Mouse (Mus musculus) embryo, embryonic 9.5 days (tissue): ENCODE data around the gene Trhr2.

Experiments
- DNase-seq: peaks from one replicate; pipeline ENCODE4 v3.0.0-alpha.2; 2017; ENCODE audit errors: extremely low spot score

The Trhr2 gene

GRCm38 (mm10) chr8:122355642-122356606, 4.6 kb downstream of the Trhr2 start:
- no peak for DNase-seq

GRCm38 (mm10) chr8:122354157-122354556, 6.4 kb downstream of the Trhr2 start:
- no peak for DNase-seq

- DNase-seq, result no peak
Observed at GRCm38 (mm10) chr8:122350309-122351089, 10.0 kb downstream of the Trhr2 start.

- DNase-seq, result no peak
Observed at GRCm38 (mm10) chr8:122349357-122350297, 10.9 kb downstream of the Trhr2 start.

- DNase-seq, result no peak
Observed at GRCm38 (mm10) chr8:122347811-122348552, 12.6 kb downstream of the Trhr2 start.

- DNase-seq, result no peak
Observed at GRCm38 (mm10) chr8:122345181-122346095, 15.1 kb downstream of the Trhr2 start.

GRCm38 (mm10) chr8:122344219-122344618, 16.3 kb downstream of the Trhr2 start:
- DNase-seq, result no peak

GRCm38 (mm10) chr8:122343758-122344157, 16.8 kb downstream of the Trhr2 start:
- peak; percentile 37 for DNase-seq

- no peak for DNase-seq
Observed at GRCm38 (mm10) chr8:122343341-122343740, 17.2 kb downstream of the Trhr2 start.

GRCm38 (mm10) chr8:122342806-122343209, 17.7 kb downstream of the Trhr2 start:
- no peak for DNase-seq

GRCm38 (mm10) chr8:122342362-122342761, 18.2 kb downstream of the Trhr2 start:
- DNase-seq, result no peak

- DNase-seq, result no peak
Observed at GRCm38 (mm10) chr8:122341790-122342189, 18.8 kb downstream of the Trhr2 start.

GRCm38 (mm10) chr8:122340761-122341160, 19.8 kb downstream of the Trhr2 start:
- no peak for DNase-seq

- DNase-seq, result no peak
Observed at GRCm38 (mm10) chr8:122338852-122339251, 21.7 kb downstream of the Trhr2 start.

- peak; percentile 83 for DNase-seq
Observed at GRCm38 (mm10) chr8:122336251-122336910, 24.2 kb downstream of the Trhr2 start.

- no peak for DNase-seq
Observed at GRCm38 (mm10) chr8:122335638-122336250, 24.8 kb downstream of the Trhr2 start.

GRCm38 (mm10) chr8:122334791-122335490, 25.6 kb downstream of the Trhr2 start:
- no peak for DNase-seq

GRCm38 (mm10) chr8:122333531-122333930, 27.0 kb downstream of the Trhr2 start:
- no peak for DNase-seq
